Mouse (Mus musculus): ENCODE results near the gene Creb5.

The Creb5 gene

DNA sequence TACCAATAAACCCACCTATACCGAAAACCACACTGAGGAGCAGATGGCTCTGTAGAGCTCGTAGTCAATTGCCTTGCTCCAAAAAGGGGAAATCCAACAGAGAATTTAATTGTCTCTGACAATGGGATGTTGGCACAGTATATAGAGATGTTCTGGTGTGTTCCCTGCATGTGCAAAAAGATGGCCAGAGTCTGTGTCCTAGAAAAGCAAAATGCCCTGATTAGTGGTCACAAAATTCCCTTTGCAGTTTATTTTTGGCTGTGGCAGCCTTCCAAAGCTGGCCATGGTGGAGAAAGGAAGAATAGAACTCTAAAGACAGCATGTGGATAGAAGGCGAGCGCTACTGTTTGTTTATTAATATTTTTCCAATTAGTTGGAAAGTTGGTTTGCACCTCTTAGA lies 250.5 kb downstream of the Creb5 start:
- no peak for DNase-seq (ENCODE audit: extremely low read depth, insufficient read length, low spot score)

DNA sequence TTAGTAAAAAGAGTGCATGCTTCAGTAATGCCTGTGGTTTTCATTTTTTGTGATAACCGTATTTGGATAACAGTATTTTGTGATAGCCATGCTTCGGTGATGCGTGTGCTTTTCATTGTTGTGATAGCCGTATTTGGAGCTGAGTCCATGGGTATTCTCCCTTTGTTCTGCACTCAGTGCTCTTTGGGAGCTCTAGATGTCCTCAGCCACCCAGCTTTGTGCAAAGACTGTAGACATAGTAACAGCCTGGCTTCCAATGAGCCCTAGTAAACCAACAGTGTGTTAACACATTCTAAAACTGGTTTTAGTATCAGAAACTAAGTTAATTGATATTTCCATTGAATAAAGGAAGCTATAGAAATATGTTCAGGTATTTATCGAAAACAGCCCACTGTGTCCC lies 254.7 kb downstream of the Creb5 start:
- no peak for DNase-seq (ENCODE audit: extremely low read depth, insufficient read length, low spot score)

DNA sequence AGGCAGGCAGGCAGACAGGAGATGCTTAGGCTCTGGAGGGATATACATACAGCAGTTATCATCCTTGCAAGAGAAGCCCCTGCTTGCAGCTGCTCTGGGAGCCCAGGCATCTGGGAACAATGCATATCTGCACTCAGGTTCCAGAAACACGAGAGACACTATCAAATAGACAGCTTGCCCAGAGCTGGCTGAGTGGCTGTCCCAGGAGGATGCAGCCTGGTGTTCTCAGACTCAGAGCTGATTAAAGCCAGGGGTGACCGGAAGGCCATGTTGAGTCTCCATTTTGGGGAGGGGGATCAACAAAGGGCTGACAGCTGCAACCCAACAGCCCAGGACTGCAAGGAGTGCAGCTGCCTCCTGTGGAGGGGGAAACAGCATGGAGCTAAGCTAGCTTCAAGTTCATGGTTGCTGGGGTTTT lies 258.4 kb downstream of the Creb5 start:
- no peak for DNase-seq (ENCODE audit: extremely low read depth, insufficient read length, low spot score)

DNA sequence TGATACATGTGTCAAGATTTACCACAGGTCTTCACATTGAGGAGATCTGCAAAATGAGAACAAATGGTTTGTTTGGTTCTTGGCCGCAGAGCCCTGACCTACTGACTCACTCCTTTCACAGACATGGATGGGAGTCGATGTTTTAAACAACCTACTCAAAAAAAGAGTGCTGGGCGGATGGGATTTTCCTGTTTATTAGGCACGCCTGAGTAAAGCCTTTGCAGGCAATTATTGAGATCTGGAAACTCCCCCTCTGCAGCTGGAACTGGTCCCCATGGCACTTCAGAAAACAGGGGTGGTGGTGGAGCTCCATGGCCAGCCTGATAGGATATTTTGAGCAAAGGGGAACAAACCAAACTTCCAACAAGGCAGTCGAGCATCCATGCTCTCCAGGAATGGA lies 258.9 kb downstream of the Creb5 start:
- no peak for DNase-seq (ENCODE audit: extremely low read depth, insufficient read length, low spot score)

DNA sequence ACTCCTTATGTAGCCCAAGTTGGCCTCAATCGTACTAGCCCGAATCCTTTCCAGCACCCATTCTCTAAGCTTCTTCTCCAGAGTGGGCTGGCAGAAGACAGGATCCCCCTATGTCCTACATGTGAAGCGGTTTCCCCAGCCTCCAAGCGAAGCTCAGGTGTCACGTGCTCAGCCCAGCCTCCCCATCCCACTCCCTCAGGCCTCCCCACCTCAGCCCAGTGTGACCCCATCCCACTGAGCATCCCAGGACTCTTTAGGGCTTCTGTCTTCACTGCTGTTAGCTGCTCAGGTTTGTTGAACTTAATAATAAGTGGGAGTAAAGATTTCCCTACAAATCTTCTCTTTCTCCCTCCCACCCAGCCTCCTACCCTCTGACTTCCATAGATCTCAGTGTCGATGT lies 261.2 kb downstream of the Creb5 start:
- no peak for DNase-seq (ENCODE audit: extremely low read depth, insufficient read length, low spot score)

DNA sequence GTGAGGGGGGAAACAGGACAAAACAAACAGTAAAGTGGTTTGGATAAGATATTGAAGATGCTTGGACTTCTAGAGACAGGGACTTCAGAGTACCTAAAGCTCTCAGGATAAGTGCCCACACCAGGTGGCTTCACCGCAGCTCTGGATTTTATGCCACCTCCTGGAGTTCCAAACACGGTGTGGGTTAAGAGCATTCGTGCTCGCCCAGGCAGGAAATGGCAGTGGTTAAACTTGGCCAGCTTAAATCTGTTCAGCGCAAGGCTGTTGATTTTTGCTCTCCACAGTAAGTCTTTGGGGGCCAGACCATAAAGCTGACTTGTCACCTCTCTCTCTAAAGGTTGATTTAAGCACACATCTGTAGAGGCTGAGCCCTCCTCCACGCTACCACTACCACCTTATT lies 262.3 kb downstream of the Creb5 start:
- no peak for DNase-seq (ENCODE audit: extremely low read depth, insufficient read length, low spot score)

DNA sequence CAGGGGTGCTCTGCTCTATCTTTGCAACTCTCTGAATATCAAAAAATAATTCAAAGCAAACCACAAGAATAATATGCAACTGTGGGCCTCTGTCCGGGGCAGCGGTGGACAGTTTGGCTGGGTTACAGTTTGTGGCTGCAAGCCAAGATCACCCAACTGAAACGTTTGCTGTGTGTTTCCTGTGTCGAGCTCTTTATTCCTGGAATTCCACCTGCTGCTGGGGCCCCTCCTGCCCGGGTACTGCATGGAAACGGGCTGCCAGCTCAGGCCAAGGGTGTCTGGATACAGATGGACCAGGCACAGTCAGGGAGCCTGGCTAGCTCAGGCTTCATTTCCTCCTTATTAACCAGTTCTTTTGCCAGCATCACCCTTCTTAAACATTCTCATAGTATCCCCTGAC lies 269.0 kb downstream of the Creb5 start:
- DNase-seq (ENCODE audit: extremely low read depth, insufficient read length, low spot score): peak; percentile 14

DNA sequence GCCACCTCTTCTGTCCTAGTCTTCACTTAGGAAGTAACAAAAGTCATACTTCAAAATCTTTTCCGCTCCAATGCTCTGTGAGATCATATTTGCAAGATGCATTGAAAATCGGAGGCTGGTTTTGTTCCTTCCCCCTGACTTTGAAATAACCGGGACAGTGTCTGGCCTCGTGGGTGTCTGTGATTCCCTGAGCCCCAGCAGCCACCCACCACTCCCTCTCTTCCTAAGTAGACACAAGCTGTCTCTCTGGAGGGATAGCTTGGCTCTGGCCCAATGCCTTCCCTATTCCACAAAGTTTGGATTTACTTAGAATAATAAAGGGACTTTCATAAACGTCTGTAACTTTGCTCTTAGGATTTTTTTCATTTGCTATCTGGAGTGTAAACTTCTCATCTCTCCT lies 273.9 kb downstream of the Creb5 start:
- DNase-seq (ENCODE audit: extremely low read depth, insufficient read length, low spot score): no peak

DNA sequence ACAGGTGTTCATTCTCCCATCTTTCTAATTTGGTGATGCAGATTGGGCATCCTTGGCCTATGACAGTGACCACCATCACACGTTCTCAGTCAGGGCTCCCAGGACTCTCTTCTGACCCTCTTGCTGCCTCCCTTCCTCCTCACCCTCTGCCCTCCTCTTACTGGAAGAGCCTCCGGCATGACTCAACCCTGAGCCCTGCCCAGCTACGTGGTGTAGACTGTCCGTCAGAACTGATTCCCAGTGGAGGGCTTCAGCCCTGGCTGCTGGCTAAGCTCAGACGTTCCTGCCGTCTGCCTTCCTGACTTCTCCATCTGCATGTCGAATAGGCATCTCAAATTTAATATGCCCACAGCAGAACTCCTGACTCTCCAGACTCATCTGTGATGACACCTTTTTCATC lies 275.5 kb downstream of the Creb5 start:
- peak; percentile 10 for DNase-seq (ENCODE audit: extremely low read depth, insufficient read length, low spot score)

DNA sequence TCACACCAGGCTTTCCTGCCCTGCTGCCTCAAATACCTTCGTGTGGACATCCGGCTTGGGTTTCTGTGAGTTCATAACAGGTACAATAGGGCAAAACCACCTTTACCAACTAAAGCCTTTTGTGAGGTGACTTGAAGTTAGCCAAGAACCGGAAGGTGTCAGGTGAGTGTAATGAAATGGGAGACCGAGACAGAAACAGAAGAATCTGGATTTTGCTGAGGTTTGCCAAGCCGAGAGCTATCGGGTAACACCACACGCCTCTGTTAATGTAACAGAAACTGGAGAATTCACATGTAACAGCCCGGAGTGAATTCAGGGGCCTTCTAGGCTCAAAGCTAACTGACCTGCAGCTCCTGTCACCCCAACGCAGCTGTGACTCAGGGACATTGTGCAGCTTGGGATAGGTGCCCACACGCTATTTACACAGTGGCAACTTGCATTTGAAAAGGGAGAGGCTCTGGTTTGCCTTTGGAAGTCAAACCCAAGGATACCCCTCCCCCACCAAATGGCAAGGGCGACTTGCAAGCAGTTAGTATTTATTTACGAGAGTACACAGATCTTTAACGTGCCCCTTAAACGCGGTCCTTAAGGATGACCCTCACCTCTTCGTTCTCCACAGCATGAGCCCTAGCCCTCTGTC lies 276.6 kb downstream of the Creb5 start:
- no peak for DNase-seq (ENCODE audit: extremely low read depth, insufficient read length, low spot score)

DNA sequence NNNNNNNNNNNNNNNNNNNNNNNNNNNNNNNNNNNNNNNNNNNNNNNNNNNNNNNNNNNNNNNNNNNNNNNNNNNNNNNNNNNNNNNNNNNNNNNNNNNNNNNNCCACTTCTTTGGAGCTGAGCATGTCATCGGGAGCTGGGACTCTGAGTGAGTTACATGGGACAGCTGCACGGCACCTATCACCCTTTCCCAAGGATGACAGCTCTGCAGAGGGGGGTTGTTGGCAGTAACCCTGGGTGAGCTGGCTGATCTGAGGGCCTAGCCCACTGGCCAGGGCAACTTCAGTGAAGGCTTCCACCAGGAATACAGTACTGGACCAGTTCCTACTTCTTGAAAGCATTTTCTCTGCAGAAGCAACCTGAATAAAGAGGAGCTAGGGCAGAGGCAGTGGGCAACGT lies 282.4 kb downstream of the Creb5 start:
- no peak for DNase-seq (ENCODE audit: extremely low read depth, insufficient read length, low spot score)

DNA sequence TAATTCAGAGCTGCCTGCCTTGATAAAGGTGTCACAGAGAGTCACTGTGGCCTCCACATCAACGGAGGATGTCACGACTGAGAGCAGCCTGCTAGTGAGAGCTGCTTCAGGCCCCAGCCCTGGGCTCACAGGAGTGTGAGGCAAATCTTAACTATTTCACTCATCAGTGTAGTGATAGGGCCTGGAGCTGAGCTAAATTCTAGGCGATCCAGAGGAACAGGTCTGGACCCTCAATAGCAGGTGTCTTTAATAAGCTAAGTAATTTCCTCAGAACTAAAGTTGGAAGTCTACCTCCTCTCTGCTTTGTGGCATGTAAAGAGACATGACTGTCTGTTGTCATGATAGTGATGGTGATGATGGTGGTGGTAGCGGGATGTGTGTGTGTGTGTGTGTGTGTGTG lies 283.8 kb downstream of the Creb5 start:
- DNase-seq (ENCODE audit: extremely low read depth, insufficient read length, low spot score): no peak

DNA sequence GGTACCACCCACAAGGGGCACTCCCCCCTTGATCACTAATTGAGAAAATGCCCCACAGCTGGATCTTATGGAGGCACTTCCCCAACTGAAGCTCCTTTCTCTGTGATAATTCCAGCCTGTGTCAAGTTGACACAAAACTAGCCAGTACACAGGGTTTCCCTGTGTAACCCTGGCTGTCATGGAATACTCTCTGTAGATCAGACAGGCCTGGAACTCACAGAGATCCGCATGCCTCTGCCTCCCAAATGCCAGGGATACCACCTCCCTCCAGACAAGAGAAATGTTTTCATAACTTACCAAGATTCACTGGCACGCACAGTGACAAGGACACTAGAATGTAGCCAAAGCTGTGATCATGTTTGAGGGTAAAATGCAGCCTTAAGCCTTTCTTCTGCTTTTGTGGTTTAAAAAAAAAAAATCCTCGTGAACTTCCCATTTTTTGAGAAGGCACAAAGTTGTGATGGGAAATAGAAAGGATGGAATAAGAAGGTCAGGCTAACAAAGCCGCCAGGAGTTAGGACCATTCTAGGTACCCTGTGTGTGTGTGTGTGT lies 284.6 kb downstream of the Creb5 start:
- DNase-seq (ENCODE audit: extremely low read depth, insufficient read length, low spot score): no peak

DNA sequence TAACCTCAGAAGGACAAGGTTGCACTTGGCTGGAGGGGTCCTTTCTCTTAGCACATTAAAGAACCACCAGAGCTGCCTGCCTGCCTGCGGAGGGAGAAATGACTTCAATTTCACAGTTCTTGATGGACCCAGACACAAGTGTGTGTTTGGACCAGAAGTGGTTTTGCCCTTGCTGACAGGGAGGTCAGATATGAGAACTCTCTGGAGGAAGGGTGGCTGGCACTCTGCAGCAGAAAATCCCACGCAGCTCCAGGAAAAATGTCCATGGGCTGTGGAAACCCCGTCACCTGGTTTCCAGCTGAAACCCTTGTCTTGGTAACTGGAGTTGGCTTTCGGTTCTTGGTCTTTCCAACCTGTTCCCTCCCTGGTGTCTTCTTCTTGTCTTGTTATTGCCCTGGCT lies 285.4 kb downstream of the Creb5 start:
- DNase-seq (ENCODE audit: extremely low read depth, insufficient read length, low spot score): no peak

DNA sequence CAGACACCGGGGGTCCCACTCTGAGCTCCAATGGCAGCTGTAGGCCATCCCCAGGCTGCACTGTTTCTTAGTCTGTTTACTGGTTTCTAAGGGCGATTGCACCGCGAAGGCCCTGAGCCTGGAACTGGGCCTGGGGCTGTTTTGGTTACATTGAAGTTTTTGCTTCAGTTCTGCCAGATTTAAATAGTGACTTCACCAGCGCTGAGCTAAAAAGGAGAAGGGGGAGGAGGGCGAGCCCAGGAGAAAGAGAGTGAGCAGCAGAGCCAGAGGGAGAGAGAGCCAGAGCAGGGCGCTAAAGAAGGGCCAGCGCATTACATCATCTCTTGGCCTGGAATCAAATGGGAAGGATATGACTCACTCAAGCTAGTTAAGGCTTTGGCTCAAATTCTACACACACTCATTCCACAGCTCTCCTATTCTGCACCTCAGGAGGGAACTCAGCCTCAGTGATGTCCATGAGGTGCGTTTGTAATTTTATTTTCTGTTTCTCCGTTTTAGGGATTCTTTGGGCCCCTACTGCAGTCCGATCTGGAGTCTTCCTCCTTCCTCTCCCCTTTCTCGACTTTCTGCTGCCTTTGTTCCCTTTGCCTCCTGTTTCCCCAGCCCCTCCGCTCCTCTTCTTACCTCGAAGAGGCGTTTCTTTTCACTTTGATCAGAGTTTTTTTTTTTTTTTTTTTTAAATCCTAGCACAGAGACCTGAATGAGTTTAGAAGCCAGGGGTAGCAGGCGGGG lies 286.1 kb downstream of the Creb5 start:
- peak; percentile 80 for DNase-seq (ENCODE audit: extremely low read depth, insufficient read length, low spot score)

DNA sequence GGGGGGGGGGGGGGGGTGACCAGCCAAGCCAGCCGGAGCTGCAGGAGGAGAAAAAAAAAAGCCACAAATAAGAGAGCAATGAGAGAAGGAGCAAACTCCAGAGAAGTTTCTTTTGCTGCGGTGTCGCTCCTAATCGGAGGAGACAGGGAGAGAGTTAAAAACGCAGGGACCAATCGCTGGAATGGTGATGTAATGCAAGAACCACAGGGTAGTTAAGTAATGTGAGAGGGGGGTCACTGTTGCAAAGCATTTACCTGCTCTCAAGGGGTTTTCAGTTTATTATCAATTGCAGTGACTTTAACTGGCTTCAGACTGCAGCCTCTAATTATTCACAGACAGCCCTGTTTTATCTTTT lies 286.6 kb downstream of the Creb5 start:
- DNase-seq (ENCODE audit: extremely low read depth, insufficient read length, low spot score): no peak

DNA sequence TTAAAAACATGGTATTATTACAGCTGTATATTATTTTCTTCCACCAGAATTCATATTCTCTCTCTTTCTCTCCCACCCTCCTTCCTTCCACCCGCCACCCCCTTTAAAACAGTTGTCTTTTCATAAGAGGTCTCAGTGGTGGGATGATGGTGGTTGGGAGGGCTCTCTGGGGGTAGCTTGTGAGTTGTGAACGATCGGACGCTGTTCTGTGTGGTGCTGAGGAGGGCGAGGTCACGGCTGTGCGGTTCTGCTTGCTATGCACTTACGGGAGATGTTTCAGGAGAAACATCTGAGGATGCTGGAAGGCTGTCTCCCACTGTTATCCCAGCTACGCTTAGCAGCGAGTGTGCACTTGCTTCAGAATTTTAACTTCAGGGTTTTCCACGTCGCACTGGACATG lies 287.0 kb downstream of the Creb5 start:
- peak; percentile 22 for DNase-seq (ENCODE audit: extremely low read depth, insufficient read length, low spot score)

DNA sequence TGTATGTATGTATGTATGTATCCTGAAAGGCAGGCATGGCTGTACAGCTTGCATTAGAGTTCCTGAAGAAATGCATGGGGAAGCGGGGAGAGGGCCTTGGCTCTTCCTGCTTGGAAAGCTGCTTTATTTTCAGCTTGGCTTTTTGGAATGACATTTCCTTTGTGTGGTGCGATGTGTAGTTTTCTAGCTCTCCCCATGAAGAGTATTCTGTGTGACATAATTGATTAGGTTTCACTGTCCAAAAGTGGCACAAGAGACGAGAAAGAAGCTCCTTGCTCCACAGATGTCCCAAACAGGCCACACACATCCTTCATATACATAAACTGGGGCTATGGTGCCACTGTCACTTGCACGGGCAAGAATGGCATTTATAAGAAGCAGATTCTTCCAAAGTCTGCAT lies 288.1 kb downstream of the Creb5 start:
- DNase-seq (ENCODE audit: extremely low read depth, insufficient read length, low spot score): no peak

DNA sequence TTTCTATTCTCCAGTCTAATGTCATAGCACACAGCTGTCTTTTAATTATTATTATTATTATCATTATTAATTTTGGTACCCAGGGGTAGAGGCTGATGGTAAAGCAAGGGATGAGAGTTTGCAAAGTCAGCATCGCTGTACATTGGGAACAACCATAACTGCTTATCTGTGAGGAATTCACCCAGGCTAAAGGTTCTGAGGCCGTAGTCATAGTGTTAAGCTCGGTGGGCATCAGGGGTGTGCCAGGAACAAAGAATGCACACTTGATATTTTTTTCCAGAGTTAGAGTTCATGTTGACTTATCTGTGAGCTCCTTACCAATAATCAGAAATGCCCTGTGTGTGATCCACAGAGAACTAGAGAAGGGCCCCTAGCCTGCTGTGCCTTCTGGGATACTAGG lies 288.8 kb downstream of the Creb5 start:
- no peak for DNase-seq (ENCODE audit: extremely low read depth, insufficient read length, low spot score)

DNA sequence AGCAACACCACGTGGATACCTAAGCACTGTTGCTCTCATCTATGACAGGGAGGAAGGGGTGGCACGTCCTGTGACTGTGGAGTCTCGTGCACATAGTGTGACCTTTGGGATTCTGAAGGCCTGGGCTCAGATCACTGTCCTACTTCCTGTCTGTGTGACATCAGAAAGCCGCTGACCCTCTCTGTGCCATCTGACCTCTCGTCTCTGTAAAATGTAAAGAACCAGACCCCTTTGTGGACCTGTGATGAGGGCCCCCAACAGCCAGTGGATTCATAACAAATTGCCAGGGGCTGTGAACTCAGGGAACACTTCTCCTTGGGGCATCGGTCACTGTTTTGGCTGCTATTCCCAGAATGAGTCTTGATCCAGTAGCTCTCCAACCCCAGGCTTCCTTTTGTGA lies 289.8 kb downstream of the Creb5 start:
- DNase-seq (ENCODE audit: extremely low read depth, insufficient read length, low spot score): no peak

DNA sequence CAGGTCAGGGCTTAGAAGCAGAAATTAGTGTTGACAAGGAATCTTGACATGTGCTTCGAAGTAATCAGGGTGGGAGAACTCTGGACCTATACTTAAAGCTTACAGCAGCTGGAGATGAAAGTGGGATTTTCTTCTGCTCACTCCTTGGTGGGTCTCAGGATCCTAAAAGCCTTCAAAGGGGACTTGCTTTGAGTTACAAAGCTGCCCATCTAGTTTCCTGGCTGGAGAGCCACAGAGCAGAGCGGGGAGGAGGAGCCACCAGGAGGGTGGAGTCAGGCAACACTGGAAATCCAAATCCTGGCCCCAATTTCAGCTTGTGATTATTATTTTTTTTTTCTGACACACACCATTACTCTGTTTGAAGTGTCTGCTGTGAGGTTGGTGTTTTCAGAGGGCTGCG lies 290.7 kb downstream of the Creb5 start:
- no peak for DNase-seq (ENCODE audit: extremely low read depth, insufficient read length, low spot score)

DNA sequence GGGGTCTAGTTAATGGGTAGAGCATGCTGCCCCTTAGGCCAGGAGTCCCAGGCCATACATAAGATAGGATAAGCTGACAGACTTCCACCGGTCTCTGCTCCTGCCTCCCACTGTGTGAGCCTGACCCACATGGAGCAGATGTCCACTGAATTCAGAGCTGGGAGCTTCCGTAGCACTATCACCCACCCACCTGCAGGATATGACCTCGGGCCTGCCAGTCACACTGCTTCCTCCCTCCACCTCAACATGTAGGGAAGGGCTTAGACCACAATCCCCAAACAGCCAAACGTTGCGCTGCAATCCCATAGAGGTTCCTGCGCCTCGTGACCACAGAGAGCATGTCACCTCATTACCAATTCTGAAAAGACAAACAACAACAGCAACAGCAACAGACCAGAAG lies 293.3 kb downstream of the Creb5 start:
- DNase-seq (ENCODE audit: extremely low read depth, insufficient read length, low spot score): no peak

Data from 3134 (cell line).